Mouse (Mus musculus): ENCODE data around the gene Tlr4. TPM values are rescaled to one million over a fixed set of nuclear protein-coding genes. Genes with fewer than 3 reads are reported as not detected.

The Tlr4 gene
- total RNA-seq, 4 experiments from 2014 or later: 3.5 to 5.3 (median 4.7) TPM

DNA sequence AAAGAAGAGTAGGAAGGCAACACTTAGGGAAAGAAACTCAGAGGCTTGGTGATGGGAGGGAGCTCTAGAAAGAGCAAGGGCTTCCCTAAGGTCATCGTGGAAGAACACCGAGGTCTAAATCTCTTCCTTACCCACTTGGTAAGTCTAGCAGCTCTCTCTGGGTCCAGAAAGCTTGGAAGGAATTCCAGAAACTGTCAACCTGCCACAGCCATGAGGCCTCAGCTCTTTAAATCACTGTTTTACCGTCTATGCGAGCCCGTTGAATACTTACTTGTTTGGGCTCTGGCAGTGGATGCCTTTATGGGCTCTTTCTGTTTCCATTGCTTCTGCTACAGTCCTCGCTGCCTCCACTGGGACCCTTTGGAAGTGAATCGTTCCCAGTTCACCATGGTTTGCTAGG lies 67.6 kb downstream of the Tlr4 start:
- no peak for DNase-seq (ENCODE audit: low spot score in 2 of 2)

DNA sequence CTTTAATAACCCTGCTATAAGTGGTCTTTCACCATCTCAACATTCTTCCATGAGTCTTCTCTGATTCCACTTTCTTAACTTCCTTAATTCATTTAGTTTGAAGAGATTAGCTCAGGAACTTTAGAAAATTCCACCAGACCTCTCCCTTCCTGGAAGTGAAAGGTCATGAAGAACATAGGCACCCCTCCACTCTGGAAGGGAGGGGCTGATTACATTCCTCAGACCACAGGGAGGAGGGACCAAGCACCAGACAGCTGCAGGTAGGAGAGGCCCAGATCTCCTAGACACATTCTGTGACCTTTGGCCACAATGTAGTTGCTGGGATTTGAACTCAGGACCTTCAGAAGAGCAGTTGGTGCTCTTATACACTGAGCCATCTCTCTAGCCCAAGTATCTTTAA lies 72.7 kb downstream of the Tlr4 start:
- DNase-seq (ENCODE audit: low spot score in 2 of 2): no peak

DNA sequence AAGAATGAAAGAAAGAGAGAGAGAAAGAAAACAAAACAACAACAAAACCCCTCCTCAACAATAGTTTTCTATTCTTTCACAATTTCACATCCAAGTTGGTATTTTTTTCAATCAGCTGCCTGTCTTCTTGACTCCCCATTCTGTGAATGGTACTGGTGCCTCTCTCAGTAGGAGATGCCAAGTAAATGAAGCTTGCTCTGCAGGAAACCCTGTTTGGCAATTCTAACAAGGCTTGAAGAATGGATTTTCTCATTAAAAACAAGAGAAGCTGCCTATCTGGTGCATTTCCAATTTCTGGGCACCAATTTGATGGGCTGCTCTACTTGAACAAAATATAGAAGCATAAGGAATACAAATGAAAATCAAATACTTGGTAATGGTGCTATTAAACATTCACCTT lies 74.1 kb downstream of the Tlr4 start:
- no peak for DNase-seq (ENCODE audit: low spot score in 2 of 2)

DNA sequence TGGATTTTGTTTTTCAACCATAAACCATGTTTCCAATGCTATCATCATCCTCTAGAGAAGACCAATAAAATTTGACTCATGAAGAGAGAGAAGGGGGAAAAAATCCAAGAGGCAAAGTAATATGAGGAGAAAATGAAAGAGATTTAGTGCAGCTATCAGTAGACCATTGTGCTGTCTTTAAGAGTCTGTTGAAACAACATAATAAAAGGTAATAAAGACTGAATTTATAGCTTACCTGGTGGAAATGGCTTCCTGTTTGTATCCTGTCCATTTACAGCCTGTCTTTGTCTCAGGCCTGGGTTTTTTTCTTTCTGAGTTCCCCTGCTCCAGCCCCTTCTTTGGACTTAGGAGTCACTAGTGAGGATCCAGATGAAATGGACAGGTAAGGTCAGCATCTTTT lies 81.0 kb downstream of the Tlr4 start:
- DNase-seq (ENCODE audit: low spot score in 2 of 2): no peak

DNA sequence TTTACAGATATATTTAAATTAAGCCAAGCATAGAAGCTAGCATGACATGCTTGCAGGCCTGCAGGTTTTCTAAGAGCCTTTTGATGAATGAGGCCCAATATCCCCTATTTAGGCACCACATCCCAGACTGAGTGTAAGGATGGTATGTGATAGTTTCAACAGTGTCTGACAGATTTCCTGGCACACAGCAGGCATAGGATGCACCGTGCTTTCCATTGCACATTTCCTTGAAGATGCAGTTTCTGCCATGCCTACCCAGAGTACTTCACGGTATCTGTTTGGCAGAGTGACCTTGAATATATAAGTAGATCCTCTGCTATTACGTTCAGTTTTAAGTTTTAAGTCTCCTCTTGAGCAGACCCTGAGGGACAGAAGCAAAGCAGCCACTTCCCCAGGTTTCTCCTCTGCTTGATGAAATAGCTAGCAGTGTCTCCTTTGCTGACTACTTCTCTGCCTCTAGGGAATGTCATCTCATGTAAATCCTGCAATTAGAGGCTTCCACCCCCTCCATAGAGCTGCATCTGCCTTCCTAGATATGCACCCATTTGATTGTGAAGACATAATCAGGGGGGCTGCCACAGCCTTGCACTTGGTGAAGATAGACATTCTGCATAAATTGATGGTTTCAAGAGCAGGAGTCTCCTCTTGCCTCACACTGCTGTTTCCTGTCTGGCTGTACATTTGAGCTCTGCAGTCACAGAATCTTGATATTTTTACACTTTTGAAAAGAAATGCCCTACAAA lies 92.4 kb downstream of the Tlr4 start:
- DNase-seq (ENCODE audit: low spot score in 2 of 2): no peak

DNA sequence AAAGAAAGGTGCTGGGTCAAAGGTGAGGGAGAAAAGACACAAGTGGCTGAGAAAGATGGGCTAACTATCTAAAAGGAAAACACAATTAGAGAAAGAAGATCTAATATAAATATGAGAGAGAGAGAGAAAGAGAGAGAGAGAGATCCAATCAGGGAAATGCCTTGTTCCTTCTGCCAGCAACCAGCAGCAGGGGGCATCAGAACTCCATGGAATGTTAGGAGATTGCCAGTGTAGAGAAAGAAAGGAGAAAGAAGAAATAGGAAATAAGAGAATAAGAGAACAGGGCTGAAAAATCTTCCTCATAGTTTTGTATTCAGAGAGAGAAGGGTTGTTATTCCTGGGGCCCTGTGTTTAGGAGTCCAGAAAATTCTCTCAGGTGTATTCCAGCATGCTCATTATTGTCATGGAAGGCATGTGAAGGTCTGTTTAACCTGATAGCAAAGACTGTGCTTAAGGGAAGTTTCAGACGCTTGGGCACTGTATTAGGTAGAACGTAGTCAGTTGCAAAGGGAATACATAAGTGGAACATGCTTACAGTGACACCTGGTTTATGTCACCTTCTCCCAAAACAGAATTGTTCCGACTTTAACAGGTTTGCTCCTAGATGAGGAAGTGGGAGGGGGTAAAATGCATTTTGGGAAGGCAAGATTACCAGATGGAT lies 96.4 kb downstream of the Tlr4 start:
- peak in 1 of 2 experiments; percentile 35 for DNase-seq (ENCODE audit: low spot score in 2 of 2)

DNA sequence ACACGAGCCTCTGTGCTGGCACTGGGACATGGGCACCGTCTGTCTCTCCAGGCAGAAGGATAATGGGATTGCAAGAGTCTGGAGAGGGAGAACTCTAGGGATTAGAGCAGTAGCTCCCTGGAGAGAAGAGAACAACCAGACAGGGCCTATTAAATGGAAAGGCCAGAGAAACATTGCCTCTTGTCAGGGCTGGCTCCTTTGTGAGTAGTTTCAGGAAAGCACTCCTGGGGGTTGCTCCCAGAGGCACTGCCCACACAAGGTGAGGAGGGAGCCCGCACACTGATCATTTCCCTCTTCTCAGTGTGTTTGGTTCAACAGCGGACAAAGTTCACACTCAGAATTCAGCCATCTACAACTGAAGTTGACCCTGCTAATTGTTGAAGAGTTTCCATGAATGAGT lies 98.7 kb downstream of the Tlr4 start:
- no peak for DNase-seq (ENCODE audit: low spot score in 2 of 2)

DNA sequence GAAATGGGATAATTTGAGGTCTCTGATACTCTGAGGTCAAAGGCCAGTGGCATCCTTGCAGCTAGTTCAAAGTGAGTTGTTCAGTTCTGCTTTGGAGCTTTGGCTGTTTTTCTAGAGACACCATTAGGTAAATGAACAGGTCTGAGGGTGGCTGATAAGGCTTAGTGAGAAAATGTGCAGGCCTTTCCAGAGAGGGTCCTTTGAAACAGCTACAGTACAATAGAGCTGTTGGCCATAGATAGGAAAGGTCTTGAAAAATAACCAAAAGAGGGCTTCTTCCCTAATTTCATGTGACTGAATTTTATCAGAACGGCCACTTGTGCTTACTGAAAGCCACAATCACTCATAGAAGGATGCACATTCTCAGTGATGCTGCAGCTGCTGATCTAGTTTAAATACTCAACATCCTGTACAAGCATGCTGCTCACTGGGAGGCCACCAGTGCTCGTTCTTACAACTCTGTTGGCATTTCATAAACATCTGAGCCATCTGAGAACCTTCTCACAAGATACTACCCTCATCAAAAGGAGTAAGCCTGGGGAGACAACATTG lies 100.2 kb downstream of the Tlr4 start:
- DNase-seq (ENCODE audit: low spot score in 2 of 2): no peak

DNA sequence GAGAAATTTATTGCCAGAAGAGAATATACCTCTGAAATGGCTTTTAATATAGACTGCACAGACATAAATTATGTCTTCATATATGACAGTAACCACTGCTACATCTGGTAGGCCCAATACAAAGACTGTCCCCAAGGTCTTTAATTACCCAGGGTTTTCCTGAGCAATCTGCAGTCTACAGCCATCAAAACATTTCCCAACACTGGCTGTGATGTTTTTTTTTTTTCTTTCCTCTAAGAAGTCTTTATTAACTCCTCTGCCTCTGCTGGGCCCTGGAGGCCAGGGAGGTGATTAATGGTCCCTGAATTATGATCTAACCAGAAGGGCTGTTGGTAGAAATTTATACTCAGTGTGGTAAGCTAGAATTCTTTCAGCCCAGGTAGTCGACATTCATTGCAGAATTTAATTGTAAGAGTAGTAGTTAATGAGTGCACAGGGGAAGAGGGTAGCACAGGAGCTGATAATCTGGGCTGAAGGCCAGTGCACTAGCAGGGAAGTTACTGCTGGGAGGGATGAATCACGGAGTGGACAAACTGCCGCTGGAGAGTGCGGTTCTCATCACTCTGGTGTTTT lies 111.2 kb downstream of the Tlr4 start:
- no peak for DNase-seq (ENCODE audit: low spot score in 2 of 2)

DNA sequence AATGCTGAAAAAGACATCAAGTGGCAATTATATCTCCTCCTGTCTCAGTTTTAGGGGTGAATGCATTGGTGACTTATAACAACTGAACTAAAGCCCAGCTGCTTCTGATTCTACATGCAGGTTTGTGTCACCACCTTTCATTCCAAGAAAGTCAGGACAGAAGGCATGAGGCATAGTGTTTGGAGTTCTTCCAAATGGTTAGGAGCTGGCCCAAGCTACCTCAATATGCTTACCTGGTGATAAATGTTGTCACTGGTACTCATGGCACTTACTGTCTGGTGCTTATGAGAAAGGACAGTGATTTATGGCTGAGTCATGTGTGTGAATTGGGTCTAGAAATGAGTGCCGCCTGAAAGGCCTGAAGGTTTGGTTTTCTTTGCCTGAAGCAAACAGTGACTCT lies 114.5 kb downstream of the Tlr4 start:
- DNase-seq (ENCODE audit: low spot score in 2 of 2): no peak

DNA sequence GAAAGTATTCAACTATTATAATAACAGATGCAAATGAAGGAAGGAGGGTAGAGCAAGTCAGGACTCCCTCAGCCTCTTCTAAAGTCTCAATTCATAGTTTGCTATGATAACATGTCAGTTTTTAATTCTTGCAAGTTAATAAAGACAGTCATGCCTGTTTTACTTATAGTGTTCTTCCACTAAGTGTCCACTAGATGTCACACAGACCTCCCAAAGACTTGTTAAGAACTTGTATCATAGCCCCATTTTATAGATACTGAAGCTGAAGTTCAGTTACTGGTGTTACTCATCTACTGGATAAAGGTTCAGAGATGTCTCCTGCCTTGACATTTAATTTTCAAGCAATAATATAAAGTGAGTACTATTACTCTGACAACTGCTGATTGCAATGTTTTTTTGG lies 116.3 kb downstream of the Tlr4 start:
- no peak for DNase-seq (ENCODE audit: low spot score in 2 of 2)

DNA sequence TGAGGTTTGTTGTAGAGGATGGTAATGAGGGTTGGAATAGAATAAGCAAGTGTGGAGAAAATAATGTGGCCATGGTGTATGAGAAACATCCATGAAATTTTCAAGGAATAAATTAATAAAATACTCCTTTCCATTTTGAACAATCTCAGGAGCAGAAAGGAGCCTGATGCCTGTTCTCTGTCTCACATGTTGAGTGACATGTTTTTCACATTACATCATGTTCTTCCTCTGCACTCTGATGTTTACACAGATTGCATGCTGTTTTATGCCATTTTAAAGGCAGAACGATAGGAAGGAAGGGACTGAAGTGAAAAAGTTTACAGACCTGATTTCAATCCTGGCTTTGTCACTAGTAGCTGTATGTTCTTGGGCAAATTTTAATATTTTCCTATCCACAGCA lies 120.3 kb downstream of the Tlr4 start:
- DNase-seq (ENCODE audit: low spot score in 2 of 2): no peak

DNA sequence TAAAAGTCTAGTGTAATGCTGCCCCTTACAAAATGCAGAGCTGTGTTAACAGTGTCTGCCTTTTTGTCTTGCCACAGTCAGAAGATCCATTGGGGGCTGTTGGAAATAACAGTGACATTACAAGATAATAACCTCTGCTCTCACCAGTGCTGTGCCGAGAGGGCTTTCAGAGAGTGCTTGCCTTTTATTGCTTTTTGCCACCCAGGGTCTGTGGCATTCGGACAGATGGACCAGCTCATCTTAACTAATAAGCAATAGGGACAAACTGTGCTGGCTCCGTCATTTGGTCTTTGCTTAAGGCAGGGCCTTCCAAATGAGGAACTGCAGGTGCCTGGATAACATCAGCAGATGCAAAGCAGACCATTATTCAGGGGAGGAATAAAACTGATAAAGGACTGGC lies 147.5 kb downstream of the Tlr4 start:
- DNase-seq (ENCODE audit: low spot score in 2 of 2): no peak

Measured in left cerebral cortex, adult 8-10 months (tissue).